Mouse (Mus musculus) CH12.LX (cell line): ENCODE data around the gene Il2ra. TPM values are rescaled to one million over a fixed set of nuclear protein-coding genes. Genes with fewer than 3 reads are reported as not detected.

Experiments
- DNase-seq: peaks from one replicate; pipeline ENCODE4 v3.0.0-alpha.2; 2013; ENCODE audit errors: extremely low read depth
- H3K27ac ChIP-seq: 2 replicates; pipeline ENCODE4 v1.5.1; 2012; ENCODE audit warnings: low read depth, mild to moderate bottlenecking, control low read depth, moderate library complexity; ENCODE audit not compliant: insufficient read depth
- H3K27me3 ChIP-seq: replicated peaks from 2 replicates; pipeline ENCODE3; 2012; ENCODE audit warnings: inconsistent platforms
- H3K36me3 ChIP-seq, 2 experiments: replicated peaks in 1 of 2; 2 replicates each; pipeline versions ENCODE3 to v1.6.1; 2012; ENCODE audit warnings: inconsistent platforms in 1 of 2, low read length in 1 of 2, mild to moderate bottlenecking in 1 of 2, mixed read lengths in 1 of 2, moderate library complexity in 1 of 2; ENCODE audit not compliant: control insufficient read depth in 1 of 2, insufficient read depth in 1 of 2
- H3K4me1 ChIP-seq, 2 experiments: 2 replicates each; pipeline ENCODE4 v1.6.1; 2012; ENCODE audit warnings: inconsistent platforms in 1 of 2, moderate library complexity in 1 of 2; ENCODE audit not compliant: insufficient read depth in 2 of 2, control insufficient read depth in 1 of 2
- H3K4me2 ChIP-seq: 2 replicates; pipeline ENCODE4 v1.6.1; 2012; ENCODE audit warnings: low read depth, mild to moderate bottlenecking, control low read depth; ENCODE audit not compliant: poor library complexity, insufficient read depth, severe bottlenecking
- H3K4me3 ChIP-seq, 3 experiments: fragments of 150-350 bp in 1 of 3; sonication (generic) in 1 of 3; replicated peaks in 1 of 3; 2 replicates each; pipeline versions ENCODE3 to v1.5.1; 2011 to 2012; ENCODE audit warnings: low read depth in 2 of 3, low read length in 2 of 3, mild to moderate bottlenecking in 2 of 3, moderate library complexity in 2 of 3, control low read depth in 1 of 3, improper control_type of control experiment in 1 of 3, inconsistent platforms in 1 of 3, mixed read lengths in 1 of 3; ENCODE audit not compliant: poor library complexity in 1 of 3
- H3K79me2 ChIP-seq: replicated peaks from 2 replicates; pipeline ENCODE4 v1.6.1; 2012; ENCODE audit warnings: mild to moderate bottlenecking, moderate library complexity; ENCODE audit not compliant: control insufficient read depth, poor library complexity, insufficient read depth, severe bottlenecking; ENCODE audit errors: extremely low read depth
- H3K9ac ChIP-seq: 2 replicates; pipeline ENCODE4 v1.6.1; 2012; ENCODE audit warnings: low read depth, mild to moderate bottlenecking, control low read depth, moderate library complexity; ENCODE audit not compliant: insufficient read depth
- H3K9me3 ChIP-seq: replicated peaks from 2 replicates; pipeline ENCODE3; 2012; ENCODE audit warnings: low read length, inconsistent platforms, mixed read lengths
- BHLHE40 ChIP-seq: IDR thresholded peaks from 2 replicates; pipeline ENCODE4 v1.6.1; 2011; ENCODE audit warnings: mild to moderate bottlenecking, low read depth, low read length, improper control_type of control experiment
- CHD1 ChIP-seq: IDR thresholded peaks from 2 replicates; pipeline ENCODE4 v1.6.1; 2012; ENCODE audit warnings: low read depth, low read length, improper control_type of control experiment, inconsistent platforms
- CHD2 ChIP-seq: IDR thresholded peaks from 2 replicates; pipeline ENCODE4 v1.6.1; 2011; ENCODE audit warnings: low read length, improper control_type of control experiment
- CTCF ChIP-seq, 2 experiments: IDR thresholded peaks in 1 of 2; conservative IDR thresholded peaks in 1 of 2; 2 replicates each; pipeline ENCODE4 v1.5.1; 2011 to 2012; ENCODE audit warnings: low read depth in 2 of 2, low read length in 2 of 2, improper control_type of control experiment in 1 of 2, inconsistent platforms in 1 of 2, mild to moderate bottlenecking in 1 of 2, moderate library complexity in 1 of 2
- E2F4 ChIP-seq: IDR thresholded peaks from 2 replicates; pipeline ENCODE4 v1.6.1; 2011; ENCODE audit warnings: low read depth, low read length, improper control_type of control experiment; ENCODE audit not compliant: insufficient replicate concordance
- ELF1 ChIP-seq: IDR thresholded peaks from 2 replicates; pipeline ENCODE4 v1.6.1; 2014; ENCODE audit warnings: low read depth, mild to moderate bottlenecking, inconsistent platforms, low read length, improper control_type of control experiment
- EP300 ChIP-seq: IDR thresholded peaks from 2 replicates; pipeline ENCODE4 v1.6.1; 2011; ENCODE audit warnings: low read length, improper control_type of control experiment
- ETS1 ChIP-seq: conservative IDR thresholded peaks from 2 replicates; pipeline ENCODE4 v1.6.1; 2012; ENCODE audit warnings: low read depth, mild to moderate bottlenecking, inconsistent platforms, low read length, improper control_type of control experiment, moderate library complexity
- GABPA ChIP-seq: IDR thresholded peaks from 2 replicates; pipeline ENCODE4 v1.6.1; 2012; ENCODE audit warnings: low read depth, low read length, improper control_type of control experiment, inconsistent platforms; ENCODE audit not compliant: insufficient replicate concordance
- HCFC1 ChIP-seq: IDR thresholded peaks from 2 replicates; pipeline ENCODE4 v1.6.1; 2012; ENCODE audit warnings: low read depth, mild to moderate bottlenecking, inconsistent platforms, low read length, improper control_type of control experiment
- IRF4 ChIP-seq: IDR thresholded peaks from 2 replicates; pipeline ENCODE4 v1.6.1; 2014; ENCODE audit warnings: low read depth, mild to moderate bottlenecking, inconsistent platforms, low read length, improper control_type of control experiment
- JUN ChIP-seq: IDR thresholded peaks from 2 replicates; pipeline ENCODE4 v1.6.1; 2011; ENCODE audit warnings: low read depth, mild to moderate bottlenecking, low read length, improper control_type of control experiment, moderate library complexity; ENCODE audit not compliant: insufficient read depth
- JUND ChIP-seq: conservative IDR thresholded peaks from 2 replicates; pipeline ENCODE4 v1.6.1; 2011; ENCODE audit warnings: low read depth, low read length, improper control_type of control experiment
- KAT2A ChIP-seq: IDR thresholded peaks from 2 replicates; pipeline ENCODE4 v1.6.1; 2012; ENCODE audit warnings: low read length, improper control_type of control experiment, inconsistent platforms; ENCODE audit not compliant: insufficient replicate concordance
- MAFK ChIP-seq: IDR thresholded peaks from 2 replicates; pipeline ENCODE4 v1.6.1; 2011; ENCODE audit warnings: low read length, improper control_type of control experiment; ENCODE audit not compliant: insufficient replicate concordance
- MAX ChIP-seq: IDR thresholded peaks from 2 replicates; pipeline ENCODE4 v1.6.1; 2011; ENCODE audit warnings: low read length, improper control_type of control experiment
- MAZ ChIP-seq: IDR thresholded peaks from 2 replicates; pipeline ENCODE4 v1.6.1; 2012; ENCODE audit warnings: low read depth, mild to moderate bottlenecking, inconsistent platforms, low read length, improper control_type of control experiment, moderate library complexity
- MEF2A ChIP-seq: IDR thresholded peaks from 2 replicates; pipeline ENCODE4 v1.6.1; 2014; ENCODE audit warnings: low read depth, mild to moderate bottlenecking, inconsistent platforms, low read length, improper control_type of control experiment, borderline replicate concordance
- MXI1 ChIP-seq: IDR thresholded peaks from 2 replicates; pipeline ENCODE4 v1.6.1; 2011; ENCODE audit warnings: mild to moderate bottlenecking, low read depth, low read length, improper control_type of control experiment
- MYC ChIP-seq: IDR thresholded peaks from 2 replicates; pipeline ENCODE4 v1.6.1; 2011; ENCODE audit warnings: low read depth, mild to moderate bottlenecking, improper control_type of control experiment, low read length
- NELFE ChIP-seq: IDR thresholded peaks from 2 replicates; pipeline ENCODE4 v1.6.1; 2011; ENCODE audit warnings: low read depth, low read length, improper control_type of control experiment
- NRF1 ChIP-seq: IDR thresholded peaks from 2 replicates; pipeline ENCODE4 v1.6.1; 2014; ENCODE audit warnings: low read depth, mild to moderate bottlenecking, inconsistent platforms, low read length, improper control_type of control experiment, moderate library complexity
- PAX5 ChIP-seq: IDR thresholded peaks from 2 replicates; pipeline ENCODE4 v1.6.1; 2012; ENCODE audit warnings: low read length, inconsistent platforms, mixed read lengths
- POLR2A ChIP-seq: IDR thresholded peaks from 2 replicates; pipeline ENCODE4 v1.6.1; 2011; ENCODE audit warnings: low read depth, mild to moderate bottlenecking, improper control_type of control experiment, low read length
- POLR2AphosphoS2 ChIP-seq: IDR thresholded peaks from 2 replicates; pipeline ENCODE4 v1.6.1; 2011; ENCODE audit warnings: low read depth, low read length, improper control_type of control experiment
- RAD21 ChIP-seq: IDR thresholded peaks from 2 replicates; pipeline ENCODE4 v1.6.1; 2011; ENCODE audit warnings: low read depth, mild to moderate bottlenecking, low read length, improper control_type of control experiment, moderate library complexity
- RCOR1 ChIP-seq: conservative IDR thresholded peaks from 2 replicates; pipeline ENCODE4 v1.6.1; 2012; ENCODE audit warnings: low read depth, mild to moderate bottlenecking, inconsistent platforms, low read length, improper control_type of control experiment
- SIN3A ChIP-seq: IDR thresholded peaks from 2 replicates; pipeline ENCODE4 v1.6.1; 2012; ENCODE audit warnings: low read length, improper control_type of control experiment, inconsistent platforms
- SMC3 ChIP-seq: IDR thresholded peaks from 2 replicates; pipeline ENCODE4 v1.6.1; 2011; ENCODE audit warnings: low read depth, low read length, improper control_type of control experiment
- TBP ChIP-seq: conservative IDR thresholded peaks from 2 replicates; pipeline ENCODE4 v1.6.1; 2011; ENCODE audit warnings: low read depth, low read length, improper control_type of control experiment
- TCF12 ChIP-seq: IDR thresholded peaks from 2 replicates; pipeline ENCODE4 v1.6.1; 2014; ENCODE audit warnings: low read depth, mild to moderate bottlenecking, inconsistent platforms, low read length, improper control_type of control experiment
- UBTF ChIP-seq: IDR thresholded peaks from 2 replicates; pipeline ENCODE4 v1.6.1; 2012; ENCODE audit warnings: low read depth, mild to moderate bottlenecking, inconsistent platforms, low read length, improper control_type of control experiment, moderate library complexity
- USF1 ChIP-seq: IDR thresholded peaks from 2 replicates; pipeline ENCODE4 v1.6.1; 2014; ENCODE audit warnings: low read depth, mild to moderate bottlenecking, inconsistent platforms, low read length, improper control_type of control experiment
- USF2 ChIP-seq: conservative IDR thresholded peaks from 2 replicates; pipeline ENCODE4 v1.6.1; 2011; ENCODE audit warnings: low read depth, low read length, improper control_type of control experiment
- ZC3H11A ChIP-seq: IDR thresholded peaks from 2 replicates; pipeline ENCODE4 v1.6.1; 2012; ENCODE audit warnings: low read depth, mild to moderate bottlenecking, inconsistent platforms, low read length, improper control_type of control experiment
- ZKSCAN1 ChIP-seq: IDR thresholded peaks from 2 replicates; pipeline ENCODE4 v1.6.1; 2012; ENCODE audit warnings: low read depth, inconsistent platforms, low read length, improper control_type of control experiment, borderline replicate concordance
- ZMIZ1 ChIP-seq: IDR thresholded peaks from 2 replicates; pipeline ENCODE4 v1.6.1; 2012; ENCODE audit warnings: low read depth, mild to moderate bottlenecking, inconsistent platforms, low read length, improper control_type of control experiment
- ZNF384 ChIP-seq: IDR thresholded peaks from 2 replicates; pipeline ENCODE4 v1.6.1; 2012; ENCODE audit warnings: low read depth, low read length, improper control_type of control experiment, inconsistent platforms
- dilution Hi-C: fragments of 300-500 bp; cut with MboI; formaldehyde crosslinking; loops from 2 replicates; pipeline ENCODE4 v1.14.3; 2020; ENCODE audit warnings: low sequenced_read_pairs; ENCODE audit not compliant: extremely low pct_unique_long_range_greater_than_20kb, extremely low pct_ligation_motif_present
- in situ Hi-C: fragments of 300-500 bp; cut with MboI; formaldehyde crosslinking; loops from 3 replicates; pipeline ENCODE4 v1.14.3; 2019; ENCODE audit warnings: low sequenced_read_pairs, low pct_ligation_motif_present, low pct_unique_long_range_greater_than_20kb, mixed read lengths
- polyA plus RNA-seq: library from polyadenylated mRNA; unstranded; fragments of >175 nt; gene quantifications from 2 replicates; pipeline ENCODE4 v1.2.1, GENCODE M21; 2012; ENCODE audit warnings: low read depth; ENCODE audit not compliant: insufficient read length
- total RNA-seq, 2 experiments: library from RNA; depleted of rRNA; stranded (reverse); fragments of 300-350 nt in 1 of 2; fragments of >200 nt in 1 of 2; gene quantifications; 2 replicates each; pipeline ENCODE4 v1.2.3; 2012 to 2014

Gene Il2ra
- total and polyA plus RNA-seq, 3 experiments, result 6.0 to 8.8 (median 6.3) TPM

DNA sequence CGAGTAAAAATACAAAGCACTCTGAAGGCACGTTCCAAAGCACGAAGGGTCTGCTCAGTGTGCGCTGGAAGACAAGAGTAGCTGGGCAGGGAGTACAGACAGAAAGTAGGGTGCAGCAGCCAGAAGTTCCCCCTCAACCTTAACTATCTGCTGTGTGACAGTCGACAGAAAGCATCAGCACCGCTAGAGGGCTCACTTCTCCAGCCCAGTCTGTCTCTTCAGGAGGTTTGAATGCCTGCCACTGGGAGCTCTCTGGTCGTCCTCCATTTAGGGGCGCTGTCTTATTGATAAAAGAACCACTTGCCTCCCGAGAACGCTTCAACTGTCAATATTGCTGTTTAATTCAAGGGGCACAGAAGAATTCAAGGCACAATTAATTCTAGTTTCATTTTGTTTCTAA is 21.4 kb downstream of the Il2ra start:
- H3K79me2 ChIP-seq, result peaks cover 3% of the 10 kb centered on the region
- H3K27me3 ChIP-seq, result no peaks in the 10 kb centered on the region
- DNase-seq, result peak; percentile 92
- H3K27ac ChIP-seq, result peak overlapping the region; percentile 87; the same call in 1 of the 2 replicates
- peak overlapping the region; percentile 41 for H3K9ac ChIP-seq
- no peaks in the 10 kb centered on the region for H3K9me3 ChIP-seq
- in situ Hi-C loops, result no loop called here
- TF ChIP-seq IRF4 (peak; percentile 56; the same call in 1 of the 2 replicates), CHD1 (no peak), BHLHE40 (0 out of 2 replicates have a peak, but pooled peaks have one; percentile 7), CHD2 (no peak), MEF2A (no peak), PAX5 (no peak), ELF1 (no peak), RCOR1 (no peak), UBTF (0 out of 2 replicates have a peak, but pooled peaks have one; percentile 45), POLR2AphosphoS2 (no peak), ETS1 (no peak), NELFE (peak; percentile 57; the same call in 1 of the 2 replicates), TBP (no peak), JUND (no peak; the same call in 1 of the 2 replicates), E2F4 (no peak), CTCF (conservative IDR thresholded peaks at IDR 0.05 in 1 of 2, IDR thresholded peaks at IDR 0.05 in 1 of 2; ENCODE audit: low read depth in 2 of 2, low read length in 2 of 2) (peak; percentile 60 to 99), MXI1 (no peak), JUN (no peak), ZC3H11A (peak; percentile 14; the same call in 1 of the 2 replicates), HCFC1 (peak; percentile 48), TCF12 (peak; percentile 46; the same call in 1 of the 2 replicates), ZKSCAN1 (no peak), USF2 (no peak), SIN3A (peak; percentile 57), ZMIZ1 (no peak), MAZ (no peak), MYC (peak; percentile 40; the same call in 1 of the 2 replicates), EP300 (no peak), SMC3 (peak; percentile 88), KAT2A (no peak), USF1 (no peak), ZNF384 (peak; percentile 35; the same call in 1 of the 2 replicates), NRF1 (no peak), MAFK (no peak), POLR2A (peak; percentile 25; the same call in 1 of the 2 replicates), MAX (no peak), GABPA (no peak), RAD21 (peak; percentile 72)
- peak overlapping the region; percentile 49 to 53 (median 51) for H3K4me3 ChIP-seq
- H3K4me2 ChIP-seq, result peak overlapping the region; percentile 80
- peaks cover 19 to 52% of the 10 kb centered on the region in 2 experiments for H3K4me1 ChIP-seq
- dilution Hi-C loops, result no loop called here
- no peaks in the 10 kb centered on the region for H3K36me3 ChIP-seq
